Mouse (Mus musculus) bone marrow, adult 2 months (tissue): ENCODE results near the gene Ppard.

Experiments used
- CTCF ChIP-seq: fragments of 200-500 bp; IDR thresholded peaks from 2 replicates; pipeline ENCODE4 v1.5.1; 2011; ENCODE audit warnings: low read length, control low read depth; ENCODE audit not compliant: control insufficient read depth, insufficient read depth
- POLR2A ChIP-seq: fragments of 200-500 bp; IDR thresholded peaks from 2 replicates; pipeline ENCODE4 v1.6.1; 2011; ENCODE audit warnings: low read depth, mild to moderate bottlenecking, control low read depth, low read length, borderline replicate concordance; ENCODE audit not compliant: control insufficient read depth

DNA sequence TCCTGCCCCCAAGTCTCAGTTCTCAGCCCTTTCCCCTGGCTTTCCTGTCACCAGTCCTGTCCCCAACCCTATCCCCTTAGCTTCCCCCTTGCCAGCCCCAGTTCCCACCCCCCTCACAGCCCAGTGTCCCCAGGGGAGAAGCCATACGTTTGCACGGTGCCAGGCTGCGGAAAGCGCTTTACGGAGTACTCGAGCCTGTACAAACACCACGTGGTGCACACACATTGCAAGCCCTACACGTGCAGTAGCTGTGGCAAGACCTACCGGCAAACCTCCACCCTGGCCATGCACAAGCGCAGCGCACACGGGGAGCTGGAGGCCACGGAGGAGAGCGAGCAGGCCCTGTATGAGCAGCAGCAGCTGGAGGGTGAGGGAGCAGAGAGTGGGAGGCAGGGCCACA, 30.5 kb upstream of the Ppard start:
- TF ChIP-seq CTCF = no peak
- no peak; the same call in 1 of the 2 replicates for TF ChIP-seq POLR2A
